Mouse (Mus musculus): Measurements from ENCODE around the gene Acbd6. TPM values are rescaled to one million over a fixed set of nuclear protein-coding genes. Genes with fewer than 3 reads are reported as not detected.

The Acbd6 gene
- total RNA-seq, 2 experiments from 2014 or later = 22.9 to 52.6 TPM

- ATAC-seq (replicated peaks; ENCODE audit: poor library complexity) = no peak
Observed at GRCm38 (mm10) chr1:155645816-155646215, 87.9 kb downstream of the Acbd6 start.

- no peak for ATAC-seq (replicated peaks; ENCODE audit: poor library complexity)
Observed at GRCm38 (mm10) chr1:155646345-155647307, 88.7 kb downstream of the Acbd6 start.

DNA sequence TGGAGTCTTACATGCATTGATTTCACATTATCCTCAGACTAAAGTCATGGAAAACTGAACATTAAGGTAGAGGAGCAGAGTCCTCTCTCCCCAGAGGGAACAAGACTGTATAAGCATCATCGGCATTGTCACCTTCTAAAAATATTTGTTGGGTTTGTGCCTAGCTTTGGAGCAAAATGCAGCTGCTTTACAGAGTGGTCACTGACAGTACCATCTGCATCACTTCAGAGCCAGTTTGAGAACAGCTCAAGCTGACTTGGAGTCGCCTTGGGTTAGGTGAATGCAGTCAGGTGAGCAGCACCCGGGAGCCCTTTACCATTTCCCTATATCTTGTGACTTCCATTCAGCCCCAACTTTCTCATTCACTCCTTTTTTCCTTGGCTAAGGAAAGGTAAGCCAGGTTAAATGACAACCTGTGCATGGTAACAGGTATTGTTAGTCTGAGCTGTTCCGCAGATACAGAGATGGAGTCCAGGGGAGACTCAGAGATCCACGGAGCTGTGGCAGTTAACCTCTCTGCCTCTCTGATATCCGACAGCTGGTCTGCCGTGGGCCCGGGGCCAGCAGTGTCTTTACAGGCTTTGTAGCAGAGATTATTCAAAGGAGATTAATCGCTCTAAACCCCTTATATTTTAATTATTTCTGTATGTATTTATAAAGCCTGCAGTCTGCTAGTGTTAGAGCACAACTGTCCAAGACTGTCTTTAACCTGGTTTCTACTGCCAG lies 92.4 kb downstream of the Acbd6 start:
- no peak for ATAC-seq (replicated peaks; ENCODE audit: poor library complexity)

DNA sequence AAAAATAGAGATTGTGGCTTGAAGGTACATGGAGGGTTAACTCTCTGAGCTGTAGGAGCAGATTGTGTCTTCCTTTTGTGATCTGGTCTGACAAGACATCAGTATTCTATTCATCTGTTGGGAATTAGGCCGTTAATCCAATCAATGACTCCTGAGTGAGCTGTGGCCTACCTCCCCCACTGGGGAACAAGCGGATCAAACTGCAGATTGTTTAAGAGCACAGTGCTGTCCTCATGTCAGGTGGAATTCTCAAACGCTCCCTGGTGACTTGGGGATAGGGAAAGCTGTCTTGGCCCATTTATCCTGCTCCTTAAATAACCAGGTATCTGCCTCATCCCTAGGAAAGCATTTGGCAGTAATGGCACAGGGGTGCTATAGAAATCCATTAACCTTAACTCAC lies 97.0 kb downstream of the Acbd6 start:
- no peak for ATAC-seq (replicated peaks; ENCODE audit: poor library complexity)

- ATAC-seq (replicated peaks; ENCODE audit: poor library complexity) = no peak
Observed at GRCm38 (mm10) chr1:155656321-155656720, 98.4 kb downstream of the Acbd6 start.

DNA sequence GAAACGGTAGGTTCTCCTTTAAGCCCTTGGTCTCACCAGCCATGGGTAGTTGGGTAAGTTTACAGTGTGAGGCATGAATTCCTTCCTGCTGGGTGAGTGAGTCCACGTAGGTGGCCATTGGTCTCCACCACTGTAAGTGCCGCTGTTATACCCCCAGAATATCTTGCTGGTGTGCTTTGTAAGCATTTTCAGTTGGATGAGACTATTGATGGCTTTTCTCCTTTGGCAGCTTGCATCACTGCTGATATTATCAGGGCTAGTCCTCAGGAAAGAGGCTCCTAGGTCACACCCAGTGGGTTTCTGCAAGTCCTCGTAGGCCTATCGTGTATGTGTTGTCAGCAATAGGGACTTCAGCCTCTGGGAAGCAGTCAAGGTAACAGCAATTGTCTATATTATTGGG lies 106.1 kb downstream of the Acbd6 start:
- ATAC-seq (replicated peaks; ENCODE audit: poor library complexity) = 0 out of 2 replicates have a peak, but pooled peaks have one; percentile 17

- ATAC-seq (replicated peaks; ENCODE audit: poor library complexity) = no peak
Observed at GRCm38 (mm10) chr1:155675570-155675969, 117.7 kb downstream of the Acbd6 start.

DNA sequence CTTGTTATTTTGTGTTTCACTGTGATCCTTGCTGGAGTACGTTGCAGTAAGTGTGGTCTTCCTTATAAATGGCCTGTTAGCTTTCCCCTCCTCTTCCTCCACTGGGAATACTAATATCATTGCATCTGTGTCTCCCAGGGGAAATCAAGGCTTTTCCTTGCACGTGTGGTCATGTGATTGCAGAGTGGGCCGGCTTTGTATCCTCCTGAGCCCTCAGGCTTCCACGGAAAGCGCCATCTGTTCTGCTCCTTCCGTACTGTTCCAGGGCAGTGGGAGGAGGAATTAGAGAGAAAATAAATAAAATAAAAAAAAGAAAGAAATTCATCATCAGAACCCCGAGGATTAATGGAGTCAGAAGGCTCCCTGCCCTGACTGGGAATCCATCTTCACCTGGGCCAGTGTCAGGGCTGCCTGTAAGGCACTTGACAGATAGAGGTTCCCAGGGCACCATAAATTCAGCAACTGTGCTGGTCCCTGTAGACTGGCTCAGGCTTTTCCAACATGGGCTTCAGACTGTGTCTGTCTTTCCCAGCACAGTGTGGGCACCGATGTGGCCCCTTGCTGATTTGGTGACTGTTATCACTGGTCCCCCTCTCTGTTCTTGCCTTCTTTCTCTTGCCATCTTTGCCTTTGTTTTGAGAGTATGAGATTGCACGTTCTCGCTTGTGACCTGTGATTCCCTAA lies 123.3 kb downstream of the Acbd6 start:
- ATAC-seq (replicated peaks; ENCODE audit: poor library complexity) = no peak

DNA sequence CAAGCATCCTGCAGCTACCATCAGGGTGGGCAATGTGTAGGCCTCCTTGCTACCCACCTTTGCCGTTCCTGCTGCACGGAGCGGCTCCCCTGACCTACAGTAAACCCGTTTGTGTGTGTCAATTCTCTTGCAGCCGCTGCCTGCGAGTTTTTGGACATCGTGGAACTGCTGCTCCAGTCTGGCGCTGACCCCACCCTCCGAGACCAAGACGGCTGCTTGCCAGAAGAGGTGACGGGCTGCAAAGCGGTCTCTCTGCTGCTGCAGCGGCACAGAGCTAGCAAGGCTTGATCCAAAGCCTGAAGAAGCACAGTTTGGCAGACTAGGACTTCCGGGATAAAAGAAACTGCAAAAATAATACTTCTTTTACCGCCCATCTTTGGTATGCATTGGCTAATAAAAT lies 128.9 kb downstream of the Acbd6 start:
- ATAC-seq (replicated peaks; ENCODE audit: poor library complexity) = no peak

DNA sequence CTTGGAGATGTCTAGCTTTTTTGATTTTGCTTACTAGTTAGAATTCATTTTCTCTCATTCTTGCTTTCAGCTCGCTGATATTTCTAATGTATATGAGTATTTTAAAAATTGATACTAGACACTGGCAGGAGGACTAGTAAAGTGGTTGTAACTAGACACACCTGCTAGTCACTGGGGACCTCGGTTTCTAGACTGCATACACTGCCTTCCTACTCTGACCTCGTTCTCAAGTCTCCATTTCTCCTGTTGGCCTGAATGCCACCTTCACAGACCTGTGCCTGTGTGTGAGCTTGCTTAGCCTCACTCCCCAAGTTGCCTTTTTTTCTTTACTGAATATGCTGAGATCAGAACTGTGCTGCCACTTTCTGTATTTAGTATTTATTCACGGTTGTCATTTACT lies 131.2 kb downstream of the Acbd6 start:
- ATAC-seq (replicated peaks; ENCODE audit: poor library complexity) = no peak

DNA sequence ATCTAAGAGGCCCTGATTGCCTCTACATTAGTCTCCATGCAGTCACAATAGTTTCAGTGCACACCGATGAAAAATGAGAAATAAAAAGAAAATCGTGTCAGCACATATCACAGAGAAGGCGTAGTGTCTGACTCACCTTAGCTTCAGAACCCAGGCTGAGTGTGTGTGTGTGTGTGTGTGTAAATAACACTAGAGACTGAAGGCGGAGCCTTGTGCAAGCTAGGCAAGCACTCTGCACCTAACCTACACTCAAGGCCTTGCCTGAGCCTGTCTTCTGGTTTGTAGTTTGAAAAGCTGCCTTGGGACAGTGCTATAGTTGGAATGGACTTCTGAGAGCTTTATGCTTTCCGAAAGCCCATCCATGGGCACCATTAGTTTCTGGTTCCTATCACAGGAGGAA lies 131.6 kb downstream of the Acbd6 start:
- ATAC-seq (replicated peaks; ENCODE audit: poor library complexity) = no peak

- no peak for ATAC-seq (replicated peaks; ENCODE audit: poor library complexity)
Observed at GRCm38 (mm10) chr1:155692230-155692629, 134.3 kb downstream of the Acbd6 start.

DNA sequence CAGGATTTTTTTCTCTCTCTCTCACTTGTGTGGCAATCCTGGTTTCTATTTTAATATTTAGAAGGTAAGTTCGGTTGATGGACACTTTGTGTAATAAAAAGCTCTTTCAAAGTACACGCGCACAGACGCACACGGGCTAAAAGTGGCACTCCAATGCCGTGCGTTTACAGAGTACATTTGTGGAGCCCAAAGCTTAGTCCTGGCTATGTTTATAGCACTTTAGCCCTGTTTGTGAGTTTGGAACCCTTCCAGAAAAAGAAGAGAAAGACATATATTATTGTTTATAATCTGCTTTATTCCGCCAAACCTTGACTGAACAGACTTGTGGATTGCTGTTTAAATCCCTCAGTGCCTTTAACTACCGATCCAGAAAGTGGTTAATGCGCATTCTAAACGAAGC lies 135.1 kb downstream of the Acbd6 start:
- ATAC-seq (replicated peaks; ENCODE audit: poor library complexity) = no peak

GRCm38 (mm10) chr1:155693443-155693842 lies 135.5 kb downstream of the Acbd6 start:
- ATAC-seq (replicated peaks; ENCODE audit: poor library complexity) = no peak

DNA sequence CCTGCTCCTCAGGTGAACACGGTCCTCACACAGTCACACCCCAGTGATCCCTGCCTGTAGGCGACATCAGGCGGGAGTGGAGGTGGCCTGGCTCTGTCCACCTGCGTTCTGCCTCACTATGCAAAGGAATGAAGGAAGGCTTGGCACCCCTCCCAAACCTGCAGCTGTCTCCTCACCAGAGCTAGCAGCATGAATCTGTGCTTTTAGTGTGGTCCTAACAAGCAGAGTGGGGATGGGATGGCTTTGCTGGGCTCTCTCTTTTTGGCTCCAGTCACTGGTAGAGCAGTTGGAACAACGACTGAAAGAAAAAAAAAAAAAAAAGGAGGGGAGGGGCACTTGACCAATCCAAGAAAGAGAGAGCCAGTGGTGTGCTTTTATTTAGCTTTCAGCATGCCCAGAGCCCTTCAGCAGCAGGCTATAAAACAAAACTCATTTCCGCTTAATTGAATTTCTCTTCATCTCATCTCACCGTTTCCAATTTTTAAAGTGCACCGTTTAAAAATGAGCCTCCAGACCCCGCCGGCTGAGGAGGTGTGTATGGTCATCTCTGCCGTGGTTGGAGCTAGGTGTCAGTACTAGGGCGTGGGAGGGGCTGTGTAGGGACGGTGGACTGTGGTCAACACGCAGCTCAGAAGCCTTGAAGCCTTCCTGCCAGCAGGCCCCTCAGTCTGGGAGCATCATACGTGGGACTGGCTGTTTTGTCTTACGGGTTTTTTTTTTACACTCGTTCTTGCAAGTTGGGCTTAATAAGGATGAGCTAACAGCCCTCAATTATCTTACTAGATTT lies 140.6 kb downstream of the Acbd6 start:
- ATAC-seq (replicated peaks; ENCODE audit: poor library complexity) = no peak

- no peak for ATAC-seq (replicated peaks; ENCODE audit: poor library complexity)
Observed at GRCm38 (mm10) chr1:155700886-155701285, 143.0 kb downstream of the Acbd6 start.

DNA sequence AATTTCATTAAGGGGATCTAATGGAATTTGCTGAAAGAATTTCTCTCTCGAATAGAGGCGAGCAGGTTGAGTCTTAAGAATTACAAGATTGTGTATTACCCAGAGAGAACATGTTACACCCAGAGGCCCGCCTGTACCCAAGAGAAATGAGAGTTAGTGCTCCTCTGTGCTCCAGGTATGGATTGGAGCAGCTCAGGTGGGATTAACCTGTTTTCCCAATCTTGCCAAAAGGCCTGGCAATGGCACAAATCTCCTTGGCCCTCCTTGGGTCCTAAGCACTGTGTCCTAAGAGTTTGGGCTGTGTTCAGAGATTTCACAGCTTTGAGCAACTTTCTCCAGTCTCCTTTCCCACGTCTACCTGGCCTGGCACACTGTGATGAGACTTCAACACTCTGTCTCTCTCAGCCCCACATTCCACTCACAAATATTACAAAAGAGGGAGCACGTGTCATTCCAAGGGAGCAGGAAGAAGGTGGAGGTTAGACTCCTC lies 145.3 kb downstream of the Acbd6 start:
- ATAC-seq (replicated peaks; ENCODE audit: poor library complexity) = no peak

GRCm38 (mm10) chr1:155704182-155704581 lies 146.3 kb downstream of the Acbd6 start:
- no peak for ATAC-seq (replicated peaks; ENCODE audit: poor library complexity)

DNA sequence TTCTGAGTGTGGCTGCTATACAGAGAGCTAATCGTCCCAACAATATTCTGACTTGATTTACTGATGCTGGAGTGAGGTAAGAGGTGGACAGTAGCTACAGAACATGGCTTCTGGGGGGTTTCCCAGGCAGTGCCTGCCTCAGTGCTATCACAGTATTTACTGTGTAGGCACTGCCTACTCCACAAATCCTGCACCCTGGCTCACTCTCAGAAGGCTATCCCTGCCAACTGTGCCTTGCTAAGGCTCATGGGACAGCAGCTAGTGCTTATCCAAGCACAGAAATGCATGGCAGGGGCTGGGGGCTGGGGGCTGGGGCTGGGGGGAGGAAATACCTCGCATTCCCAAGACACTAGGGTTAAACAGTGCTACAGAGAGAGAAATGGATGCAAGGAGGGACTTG lies 155.4 kb downstream of the Acbd6 start:
- no peak for ATAC-seq (replicated peaks; ENCODE audit: poor library complexity)

GRCm38 (mm10) chr1:155715366-155715765 lies 157.4 kb downstream of the Acbd6 start:
- ATAC-seq (replicated peaks; ENCODE audit: poor library complexity) = no peak
